Mouse (Mus musculus) heart, adult 2 months (tissue): ENCODE data around the gene Aqp1.

Experiments
- CTCF ChIP-seq: fragments of 200-600 bp; IDR thresholded peaks from 2 replicates; pipeline ENCODE4 v1.8.1; 2022; ENCODE audit warnings: antibody characterized with exemption, mild to moderate bottlenecking, moderate library complexity
- EP300 ChIP-seq: fragments of 200-500 bp; IDR thresholded peaks from 2 replicates; pipeline ENCODE4 v1.6.1; 2011; ENCODE audit warnings: low read depth, low read length, control low read depth; ENCODE audit not compliant: insufficient read depth
- POLR2A ChIP-seq: fragments of 200-500 bp; IDR thresholded peaks from 2 replicates; pipeline ENCODE4 v1.6.1; 2011; ENCODE audit warnings: mild to moderate bottlenecking, low read depth, low read length, control low read depth; ENCODE audit not compliant: insufficient read depth

DNA sequence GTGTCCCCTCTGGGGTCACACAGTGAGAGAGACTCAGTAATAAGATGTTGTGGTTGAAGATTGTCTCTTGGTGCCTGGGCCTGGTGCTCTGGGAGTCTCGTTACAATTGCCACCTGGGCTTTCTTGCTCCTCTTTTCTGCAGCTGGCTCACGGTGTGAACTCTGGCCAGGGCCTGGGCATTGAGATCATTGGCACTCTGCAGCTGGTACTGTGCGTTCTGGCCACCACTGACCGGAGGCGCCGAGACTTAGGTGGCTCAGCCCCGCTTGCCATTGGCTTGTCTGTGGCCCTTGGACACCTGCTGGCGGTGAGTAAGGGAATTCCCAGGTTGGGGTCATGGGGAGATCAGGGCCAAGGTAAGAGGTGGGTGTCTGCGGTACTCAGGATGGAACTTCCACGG is 9.0 kb downstream of the Aqp1 start:
- TF ChIP-seq POLR2A (no peak), CTCF (no peak), EP300 (no peak)
